Mouse (Mus musculus): ENCODE data around the gene Skor1. TPM values are rescaled to one million over a fixed set of nuclear protein-coding genes. Genes with fewer than 3 reads are reported as not detected.

Gene Skor1
- polyA plus RNA-seq, 1 experiment from 2014 or later, result not detected

GRCm38 (mm10) chr9:63136756-63137614 lies 11.8 kb downstream of the Skor1 start:
- DNase-seq (no peak), ATAC-seq (no peak)
- no peak overlapping the region for H3K27ac ChIP-seq (ENCODE audit: low read depth)
- H3K9ac ChIP-seq (replicated peaks), result no peak overlapping the region
- peaks cover 88% of the 10 kb centered on the region for H3K27me3 ChIP-seq (ENCODE audit: insufficient read depth, low read length)
- H3K36me3 ChIP-seq (replicated peaks; ENCODE audit: insufficient read depth, low read length), result no peaks in the 10 kb centered on the region
- H3K4me2 ChIP-seq (ENCODE audit: low read depth, low read length), result no peak overlapping the region
- 4% methylated on average over 19 of the region's 19 CpGs for WGBS (ENCODE audit: insufficient replicate concordance)
- no peaks in the 10 kb centered on the region for H3K9me3 ChIP-seq (ENCODE audit: low read length)
- peaks cover 13% of the 10 kb centered on the region for H3K4me1 ChIP-seq (ENCODE audit: insufficient read depth)
- TF ChIP-seq CTCF (IDR thresholded peaks at IDR 0.05; ENCODE audit: low read depth) (no peak), EP300 (IDR thresholded peaks at IDR 0.05; ENCODE audit: low read depth) (no peak)
- no peak overlapping the region for H3K4me3 ChIP-seq (ENCODE audit: low read depth, low read length)

GRCm38 (mm10) chr9:63136241-63136640 lies 12.5 kb downstream of the Skor1 start:
- Histone ChIP-seq H3K36me3 (replicated peaks; ENCODE audit: insufficient read depth, low read length) (no peaks in the 10 kb centered on the region), H3K4me3 (ENCODE audit: low read depth, low read length) (no peak overlapping the region), H3K27ac (ENCODE audit: low read depth) (no peak overlapping the region), H3K9ac (replicated peaks) (no peak overlapping the region), H3K4me1 (ENCODE audit: insufficient read depth) (peaks cover 18% of the 10 kb centered on the region), H3K9me3 (ENCODE audit: low read length) (no peaks in the 10 kb centered on the region), H3K27me3 (ENCODE audit: insufficient read depth, low read length) (peaks cover 80% of the 10 kb centered on the region), H3K4me2 (ENCODE audit: low read depth, low read length) (no peak overlapping the region)
- TF ChIP-seq CTCF (IDR thresholded peaks at IDR 0.05; ENCODE audit: low read depth) (no peak), EP300 (IDR thresholded peaks at IDR 0.05; ENCODE audit: low read depth) (no peak)
- DNase-seq (no peak), ATAC-seq (no peak)
- 7% methylated on average over 8 of the region's 8 CpGs for WGBS (ENCODE audit: insufficient replicate concordance)

- Histone ChIP-seq H3K9ac (replicated peaks) (no peak overlapping the region; the same call in 1 of the 2 replicates), H3K27me3 (ENCODE audit: insufficient read depth, low read length) (peaks cover 76% of the 10 kb centered on the region), H3K4me3 (ENCODE audit: low read depth, low read length) (peak overlapping the region; percentile 32), H3K9me3 (ENCODE audit: low read length) (no peaks in the 10 kb centered on the region), H3K27ac (ENCODE audit: low read depth) (no peak overlapping the region), H3K4me1 (ENCODE audit: insufficient read depth) (peaks cover 18% of the 10 kb centered on the region), H3K36me3 (replicated peaks; ENCODE audit: insufficient read depth, low read length) (no peaks in the 10 kb centered on the region), H3K4me2 (ENCODE audit: low read depth, low read length) (peak overlapping the region; percentile 50; the same call in 1 of the 2 replicates)
- WGBS (ENCODE audit: insufficient replicate concordance), result under 1% methylated on average over 16 of the region's 16 CpGs
- ATAC-seq (no peak), DNase-seq (no peak)
- TF ChIP-seq EP300 (IDR thresholded peaks at IDR 0.05; ENCODE audit: low read depth) (no peak), CTCF (IDR thresholded peaks at IDR 0.05; ENCODE audit: low read depth) (peak; percentile 74)
Measured at GRCm38 (mm10) chr9:63135801-63136200, 13.0 kb downstream of the Skor1 start.

- Histone ChIP-seq H3K4me2 (ENCODE audit: low read depth, low read length) (peak overlapping the region; percentile 50; the same call in 1 of the 2 replicates), H3K9me3 (ENCODE audit: low read length) (no peaks in the 10 kb centered on the region), H3K27me3 (ENCODE audit: insufficient read depth, low read length) (peaks cover 71% of the 10 kb centered on the region), H3K4me1 (ENCODE audit: insufficient read depth) (peaks cover 18% of the 10 kb centered on the region), H3K9ac (replicated peaks) (no peak overlapping the region), H3K27ac (ENCODE audit: low read depth) (no peak overlapping the region), H3K36me3 (replicated peaks; ENCODE audit: insufficient read depth, low read length) (no peaks in the 10 kb centered on the region), H3K4me3 (ENCODE audit: low read depth, low read length) (peak overlapping the region; percentile 32)
- WGBS (ENCODE audit: insufficient replicate concordance), result 2% methylated on average over 11 of the region's 11 CpGs
- TF ChIP-seq CTCF (IDR thresholded peaks at IDR 0.05; ENCODE audit: low read depth) (no peak), EP300 (IDR thresholded peaks at IDR 0.05; ENCODE audit: low read depth) (no peak)
- ATAC-seq, result no peak
- DNase-seq, result no peak
Measured at GRCm38 (mm10) chr9:63135356-63135755, 13.4 kb downstream of the Skor1 start.

- 9% methylated on average over 6 of the region's 6 CpGs for WGBS (ENCODE audit: insufficient replicate concordance)
- H3K9ac ChIP-seq (replicated peaks), result peak overlapping the region; percentile 59
- peak overlapping the region; percentile 75 for H3K4me2 ChIP-seq (ENCODE audit: low read depth, low read length)
- peaks cover 54% of the 10 kb centered on the region for H3K27me3 ChIP-seq (ENCODE audit: insufficient read depth, low read length)
- peak overlapping the region; percentile 55 for H3K4me3 ChIP-seq (ENCODE audit: low read depth, low read length)
- DNase-seq (no peak), ATAC-seq (no peak)
- no peaks in the 10 kb centered on the region for H3K9me3 ChIP-seq (ENCODE audit: low read length)
- peaks cover 15% of the 10 kb centered on the region for H3K4me1 ChIP-seq (ENCODE audit: insufficient read depth)
- H3K36me3 ChIP-seq (replicated peaks; ENCODE audit: insufficient read depth, low read length), result no peaks in the 10 kb centered on the region
- no peak overlapping the region for H3K27ac ChIP-seq (ENCODE audit: low read depth)
- no peak for TF ChIP-seq EP300 (IDR thresholded peaks at IDR 0.05; ENCODE audit: low read depth)
- TF ChIP-seq CTCF (IDR thresholded peaks at IDR 0.05; ENCODE audit: low read depth), result no peak
Measured at GRCm38 (mm10) chr9:63133659-63134058, 15.1 kb downstream of the Skor1 start.

GRCm38 (mm10) chr9:63132673-63133601 lies 15.8 kb downstream of the Skor1 start:
- H3K27me3 ChIP-seq (ENCODE audit: insufficient read depth, low read length), result peaks cover 47% of the 10 kb centered on the region
- TF ChIP-seq EP300 (IDR thresholded peaks at IDR 0.05; ENCODE audit: low read depth) (peak; percentile 26; the same call in 1 of the 2 replicates), CTCF (IDR thresholded peaks at IDR 0.05; ENCODE audit: low read depth) (no peak)
- peak overlapping the region; percentile 55 for H3K4me3 ChIP-seq (ENCODE audit: low read depth, low read length)
- peak; percentile 99 for ATAC-seq
- DNase-seq, result peak; percentile 92
- 1% methylated on average over 48 of the region's 48 CpGs for WGBS (ENCODE audit: insufficient replicate concordance)
- no peaks in the 10 kb centered on the region for H3K36me3 ChIP-seq (replicated peaks; ENCODE audit: insufficient read depth, low read length)
- H3K9me3 ChIP-seq (ENCODE audit: low read length), result no peaks in the 10 kb centered on the region
- peak overlapping the region; percentile 66 for H3K9ac ChIP-seq (replicated peaks)
- H3K4me1 ChIP-seq (ENCODE audit: insufficient read depth), result peaks cover 12% of the 10 kb centered on the region
- peak overlapping the region; percentile 77 for H3K27ac ChIP-seq (ENCODE audit: low read depth)
- H3K4me2 ChIP-seq (ENCODE audit: low read depth, low read length), result peak overlapping the region; percentile 80

Data from liver, postnatal 0 days (tissue).